Mouse (Mus musculus) CH12.LX (cell line): ENCODE data around the gene Lss.

Source experiments
- CTCF ChIP-seq, 2 experiments: IDR thresholded peaks in 1 of 2; conservative IDR thresholded peaks in 1 of 2; 2 replicates each; pipeline ENCODE4 v1.5.1; 2011 to 2012; ENCODE audit warnings: low read depth in 2 of 2, low read length in 2 of 2, improper control_type of control experiment in 1 of 2, inconsistent platforms in 1 of 2, mild to moderate bottlenecking in 1 of 2, moderate library complexity in 1 of 2
- MAX ChIP-seq: IDR thresholded peaks from 2 replicates; pipeline ENCODE4 v1.6.1; 2011; ENCODE audit warnings: low read length, improper control_type of control experiment
- MAZ ChIP-seq: IDR thresholded peaks from 2 replicates; pipeline ENCODE4 v1.6.1; 2012; ENCODE audit warnings: low read depth, mild to moderate bottlenecking, inconsistent platforms, low read length, improper control_type of control experiment, moderate library complexity
- MXI1 ChIP-seq: IDR thresholded peaks from 2 replicates; pipeline ENCODE4 v1.6.1; 2011; ENCODE audit warnings: mild to moderate bottlenecking, low read depth, low read length, improper control_type of control experiment
- NRF1 ChIP-seq: IDR thresholded peaks from 2 replicates; pipeline ENCODE4 v1.6.1; 2014; ENCODE audit warnings: low read depth, mild to moderate bottlenecking, inconsistent platforms, low read length, improper control_type of control experiment, moderate library complexity
- POLR2A ChIP-seq: IDR thresholded peaks from 2 replicates; pipeline ENCODE4 v1.6.1; 2011; ENCODE audit warnings: low read depth, mild to moderate bottlenecking, improper control_type of control experiment, low read length
- RCOR1 ChIP-seq: conservative IDR thresholded peaks from 2 replicates; pipeline ENCODE4 v1.6.1; 2012; ENCODE audit warnings: low read depth, mild to moderate bottlenecking, inconsistent platforms, low read length, improper control_type of control experiment
- UBTF ChIP-seq: IDR thresholded peaks from 2 replicates; pipeline ENCODE4 v1.6.1; 2012; ENCODE audit warnings: low read depth, mild to moderate bottlenecking, inconsistent platforms, low read length, improper control_type of control experiment, moderate library complexity

- TF ChIP-seq MXI1 (no peak), POLR2A (no peak), UBTF (no peak), NRF1 (no peak), CTCF (conservative IDR thresholded peaks at IDR 0.05 in 1 of 2, IDR thresholded peaks at IDR 0.05 in 1 of 2; ENCODE audit: low read depth in 2 of 2, low read length in 2 of 2) (no peak), RCOR1 (no peak), MAZ (no peak), MAX (no peak)
Observed at GRCm38 (mm10) chr10:76571070-76571469, 39.7 kb downstream of the Lss start.
